Mouse (Mus musculus): ENCODE results near the gene Alcam. TPM values are rescaled to one million over a fixed set of nuclear protein-coding genes. Genes with fewer than 3 reads are reported as not detected.

Gene Alcam
- total and polyA plus RNA-seq, 3 experiments, result not detected

DNA sequence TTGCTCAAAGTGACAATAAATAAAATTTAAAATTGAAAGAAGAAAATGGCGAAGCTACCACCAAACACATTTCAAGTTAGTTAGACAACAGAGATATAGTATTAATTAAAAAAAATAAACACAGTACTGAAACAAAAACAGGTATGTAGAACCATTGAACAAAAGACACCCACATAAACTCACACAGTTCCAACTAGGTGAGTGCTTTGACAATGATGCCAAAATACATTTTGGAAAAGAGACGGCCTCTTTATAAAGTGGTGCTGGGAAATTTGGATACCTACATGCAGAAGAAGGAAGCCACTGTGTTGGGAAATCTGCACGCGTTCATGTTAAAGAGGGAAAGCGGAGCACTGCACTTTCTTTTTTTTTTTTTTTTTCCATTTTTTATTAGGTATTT lies 85.4 kb downstream of the Alcam start:
- Histone ChIP-seq H3K9me3 (replicated peaks; ENCODE audit: insufficient read depth, low read length) (no peaks in the 10 kb centered on the region), H3K4me3 (ENCODE audit: control insufficient read depth in 1 of 2, insufficient read depth in 1 of 2, low read depth in 2 of 2, low read length in 2 of 2) (no peak overlapping the region), H3K9ac (ENCODE audit: control insufficient read depth, low read depth, low read length, poor library complexity, severe bottlenecking) (no peak overlapping the region), H3K27ac (ENCODE audit: control insufficient read depth, low read depth, low read length) (no peak overlapping the region), H3K79me2 (ENCODE audit: control insufficient read depth, insufficient read depth, low read length, poor library complexity) (no peaks in the 10 kb centered on the region), H3K27me3 (ENCODE audit: control insufficient read depth in 1 of 2, insufficient read depth in 2 of 2, low read length in 2 of 2) (no peaks in the 10 kb centered on the region), H3K4me1 (ENCODE audit: control insufficient read depth in 1 of 2, insufficient read depth in 2 of 2, low read length in 2 of 2) (no peaks in the 10 kb centered on the region), H3K36me3 (ENCODE audit: control insufficient read depth in 1 of 2, insufficient read depth in 2 of 2, low read length in 2 of 2) (no peaks in the 10 kb centered on the region)
- TF ChIP-seq MAFK (IDR thresholded peaks at IDR 0.05; ENCODE audit: borderline replicate concordance, low read depth, low read length) (no peak), E2F4 (IDR thresholded peaks at IDR 0.05; ENCODE audit: borderline replicate concordance, low read depth, low read length) (no peak)
- no peak for DNase-seq (ENCODE audit: low read depth, low spot score)

DNA sequence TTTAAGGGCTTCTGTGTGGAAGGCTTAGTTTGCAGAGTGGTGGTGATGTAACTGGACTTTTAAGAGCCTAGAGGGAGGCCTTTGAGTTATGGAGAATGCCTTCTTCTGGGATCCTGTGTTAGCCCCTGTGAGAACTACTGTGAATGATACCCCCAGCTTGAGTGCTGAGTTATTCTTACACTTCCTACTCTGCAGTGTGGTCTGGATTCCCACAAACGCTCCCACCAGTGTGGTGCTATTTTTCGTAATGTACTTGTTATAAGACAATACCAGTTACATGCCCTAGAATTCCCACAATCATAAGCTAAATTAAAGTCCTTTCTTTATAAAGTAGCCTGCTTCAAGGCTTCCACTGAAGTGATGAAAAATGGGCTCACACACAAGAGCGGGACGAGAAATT lies 87.0 kb downstream of the Alcam start:
- DNase-seq (ENCODE audit: low read depth, low spot score), result no peak
- no peaks in the 10 kb centered on the region for H3K4me1 ChIP-seq (ENCODE audit: control insufficient read depth in 1 of 2, insufficient read depth in 2 of 2, low read length in 2 of 2)
- TF ChIP-seq CHD2 (IDR thresholded peaks at IDR 0.05; ENCODE audit: low read length) (no peak), MAZ (IDR thresholded peaks at IDR 0.05; ENCODE audit: low read depth, low read length) (no peak), POLR2A (IDR thresholded peaks at IDR 0.05; ENCODE audit: control insufficient read depth in 1 of 2, insufficient read depth in 1 of 2, low read depth in 1 of 2, low read length in 2 of 2, poor library complexity in 1 of 2) (no peak), TBP (IDR thresholded peaks at IDR 0.05; ENCODE audit: low read depth, low read length) (no peak), MEF2A (IDR thresholded peaks at IDR 0.05; ENCODE audit: extremely low read depth, insufficient replicate concordance, low read depth, low read length, poor library complexity, severe bottlenecking) (no peak), MXI1 (IDR thresholded peaks at IDR 0.05; ENCODE audit: low read depth, low read length) (no peak), ZMIZ1 (IDR thresholded peaks at IDR 0.05; ENCODE audit: low read depth, low read length) (no peak), ZC3H11A (IDR thresholded peaks at IDR 0.05; ENCODE audit: low read depth, low read length) (no peak), USF2 (IDR thresholded peaks at IDR 0.05; ENCODE audit: borderline replicate concordance in 1 of 2, insufficient read depth in 1 of 2, low read depth in 1 of 2, low read length in 2 of 2) (no peak)

DNA sequence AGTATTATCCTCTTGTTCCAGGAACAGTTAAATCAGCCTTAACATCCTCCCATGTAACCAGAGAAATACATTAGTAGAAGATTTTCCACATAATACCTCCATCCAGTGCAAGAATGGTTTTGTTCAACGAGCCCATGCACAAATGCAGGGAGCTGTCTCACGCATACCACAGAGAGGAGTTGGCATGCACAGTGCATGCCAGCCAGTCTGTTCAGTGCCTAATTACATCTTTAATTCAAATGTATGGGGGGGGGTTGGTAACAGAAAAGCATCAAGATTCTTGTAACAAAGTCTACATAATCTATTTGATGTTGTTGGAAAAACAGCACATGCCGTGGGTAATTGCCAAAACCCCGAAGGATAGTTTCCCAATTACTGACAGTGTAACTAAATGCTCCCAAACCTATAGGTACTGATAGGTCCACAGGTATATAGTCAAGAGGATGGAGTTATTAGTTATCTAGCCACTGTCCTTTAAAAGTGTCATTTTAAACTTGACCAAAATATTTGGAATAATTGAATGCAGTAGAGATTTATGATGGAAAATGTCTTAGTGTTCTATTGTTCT lies 89.8 kb downstream of the Alcam start:
- Histone ChIP-seq H3K79me2 (ENCODE audit: control insufficient read depth, insufficient read depth, low read length, poor library complexity) (no peaks in the 10 kb centered on the region), H3K9me3 (replicated peaks; ENCODE audit: insufficient read depth, low read length) (no peaks in the 10 kb centered on the region), H3K36me3 (ENCODE audit: control insufficient read depth in 1 of 2, insufficient read depth in 2 of 2, low read length in 2 of 2) (no peaks in the 10 kb centered on the region), H3K27ac (ENCODE audit: control insufficient read depth, low read depth, low read length) (no peak overlapping the region), H3K4me3 (ENCODE audit: control insufficient read depth in 1 of 2, insufficient read depth in 1 of 2, low read depth in 2 of 2, low read length in 2 of 2) (no peak overlapping the region), H3K27me3 (ENCODE audit: control insufficient read depth in 1 of 2, insufficient read depth in 2 of 2, low read length in 2 of 2) (no peaks in the 10 kb centered on the region), H3K9ac (ENCODE audit: control insufficient read depth, low read depth, low read length, poor library complexity, severe bottlenecking) (no peak overlapping the region), H3K4me1 (ENCODE audit: control insufficient read depth in 1 of 2, insufficient read depth in 2 of 2, low read length in 2 of 2) (no peaks in the 10 kb centered on the region)
- no peak for TF ChIP-seq MAZ (IDR thresholded peaks at IDR 0.05; ENCODE audit: low read depth, low read length)
- TF ChIP-seq RCOR1 (IDR thresholded peaks at IDR 0.05; ENCODE audit: low read depth, low read length), result no peak
- no peak for TF ChIP-seq E2F4 (IDR thresholded peaks at IDR 0.05; ENCODE audit: borderline replicate concordance, low read depth, low read length)
- TF ChIP-seq CHD1 (IDR thresholded peaks at IDR 0.05; ENCODE audit: low read depth, low read length), result no peak
- TF ChIP-seq SIN3A (IDR thresholded peaks at IDR 0.05; ENCODE audit: low read length), result no peak
- no peak for TF ChIP-seq SMC3 (IDR thresholded peaks at IDR 0.05; ENCODE audit: low read depth, low read length)
- no peak for TF ChIP-seq MAX (IDR thresholded peaks at IDR 0.05; ENCODE audit: low read length)
- TF ChIP-seq MAFK (IDR thresholded peaks at IDR 0.05; ENCODE audit: borderline replicate concordance, low read depth, low read length), result no peak
- TF ChIP-seq ZKSCAN1 (IDR thresholded peaks at IDR 0.05; ENCODE audit: low read depth, low read length), result no peak
- no peak for TF ChIP-seq TBP (IDR thresholded peaks at IDR 0.05; ENCODE audit: low read depth, low read length)
- no peak for TF ChIP-seq USF2 (IDR thresholded peaks at IDR 0.05; ENCODE audit: borderline replicate concordance in 1 of 2, insufficient read depth in 1 of 2, low read depth in 1 of 2, low read length in 2 of 2)
- DNase-seq (ENCODE audit: low read depth, low spot score), result no peak

More for the DNA sequence above, 87.0 kb downstream of the Alcam start:
- no peaks in the 10 kb centered on the region for H3K27me3 ChIP-seq (ENCODE audit: control insufficient read depth in 1 of 2, insufficient read depth in 2 of 2, low read length in 2 of 2)
- no peak overlapping the region for H3K9ac ChIP-seq (ENCODE audit: control insufficient read depth, low read depth, low read length, poor library complexity, severe bottlenecking)
- no peaks in the 10 kb centered on the region for H3K9me3 ChIP-seq (replicated peaks; ENCODE audit: insufficient read depth, low read length)
- no peak overlapping the region for H3K4me3 ChIP-seq (ENCODE audit: control insufficient read depth in 1 of 2, insufficient read depth in 1 of 2, low read depth in 2 of 2, low read length in 2 of 2)
- no peaks in the 10 kb centered on the region for H3K36me3 ChIP-seq (ENCODE audit: control insufficient read depth in 1 of 2, insufficient read depth in 2 of 2, low read length in 2 of 2)
- no peaks in the 10 kb centered on the region for H3K79me2 ChIP-seq (ENCODE audit: control insufficient read depth, insufficient read depth, low read length, poor library complexity)
- H3K27ac ChIP-seq (ENCODE audit: control insufficient read depth, low read depth, low read length), result no peak overlapping the region
